Mouse (Mus musculus) spleen, adult 2 months (tissue): ENCODE data around the gene Rbms3. TPM values are rescaled to one million over a fixed set of nuclear protein-coding genes. Genes with fewer than 3 reads are reported as not detected.
A peak's percentile ranks its signal among the peaks of the same experiment; 100 is the strongest.

Source experiments
- DNase-seq, 2 experiments: peaks; one replicate each; pipeline versions ENCODE4 v3.0.0 to v3.0.0-alpha.2; 2012 to 2021; ENCODE audit warnings: low spot score in 2 of 2, low read depth in 1 of 2
- H3K27ac ChIP-seq: fragments of 200-500 bp; 2 replicates; pipeline ENCODE4 v1.5.1; 2012; ENCODE audit warnings: low read length, inconsistent platforms; ENCODE audit not compliant: insufficient read depth
- H3K27me3 ChIP-seq: fragments of 200-500 bp; 2 replicates; pipeline ENCODE4 v1.6.1; 2012; ENCODE audit warnings: mild to moderate bottlenecking, moderate library complexity, low read length, inconsistent platforms; ENCODE audit not compliant: control insufficient read depth, insufficient read depth
- H3K36me3 ChIP-seq: fragments of 200-500 bp; 2 replicates; pipeline ENCODE4 v1.6.1; 2012; ENCODE audit warnings: mild to moderate bottlenecking, low read length, inconsistent platforms; ENCODE audit not compliant: control insufficient read depth, insufficient read depth
- H3K4me1 ChIP-seq: fragments of 200-500 bp; 2 replicates; pipeline ENCODE4 v1.6.1; 2011; ENCODE audit warnings: inconsistent platforms; ENCODE audit not compliant: control insufficient read depth, insufficient read depth, insufficient read length
- H3K4me3 ChIP-seq: fragments of 200-500 bp; 2 replicates; pipeline ENCODE4 v1.5.1; 2011; ENCODE audit warnings: mild to moderate bottlenecking, inconsistent platforms; ENCODE audit not compliant: insufficient read depth, insufficient read length; ENCODE audit errors: extremely low read depth
- CTCF ChIP-seq: fragments of 200-500 bp; IDR thresholded peaks from 2 replicates; pipeline ENCODE4 v1.5.1; 2011; ENCODE audit warnings: mild to moderate bottlenecking, inconsistent platforms; ENCODE audit not compliant: insufficient read depth, insufficient read length, insufficient replicate concordance; ENCODE audit errors: extremely low read depth
- POLR2A ChIP-seq: fragments of 200-500 bp; IDR thresholded peaks from 2 replicates; pipeline ENCODE4 v1.6.1; 2011; ENCODE audit warnings: low read depth, low read length, inconsistent platforms
- WGBS: fragments of 180-500 bp; shearing (Covaris S2); methylation state at CpG from one replicate; pipeline ENCODE4 v1.1.7; 2018; 5-methylcytosine and 5-hydroxymethylcytosine counted together
- polyA plus RNA-seq: library from polyadenylated mRNA; depleted of rRNA; stranded (reverse); fragments of >200 nt; gene quantifications from 2 replicates; pipeline ENCODE4 v1.2.3, GENCODE M21; 2012

The Rbms3 gene
- polyA plus RNA-seq, 1 experiment: 6.8 TPM

DNA sequence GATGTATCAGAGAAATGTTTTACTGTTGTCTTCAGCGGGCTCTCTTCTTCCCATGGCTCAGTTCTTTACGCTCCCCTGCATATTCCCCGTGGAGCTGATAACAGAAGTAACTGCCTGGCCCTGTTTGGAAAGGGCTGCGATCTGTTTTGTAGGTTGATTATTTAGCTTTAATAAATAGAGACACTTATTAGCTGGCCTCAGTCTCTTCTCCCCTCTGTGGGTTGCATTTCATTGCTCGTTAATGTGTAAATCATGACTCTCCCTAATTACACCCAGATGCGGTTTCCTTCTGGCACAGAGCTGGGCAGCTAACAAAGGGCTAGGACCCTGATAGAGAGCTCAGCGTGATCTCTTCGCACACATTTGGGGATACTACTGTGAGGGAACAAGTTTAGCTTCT is 1073.1 kb downstream of the Rbms3 start:
- H3K27ac ChIP-seq: no peak overlapping the region
- no peaks in the 10 kb centered on the region for H3K36me3 ChIP-seq
- H3K4me1 ChIP-seq: no peaks in the 10 kb centered on the region
- H3K4me3 ChIP-seq: no peak overlapping the region
- DNase-seq: no peak
- no peaks in the 10 kb centered on the region for H3K27me3 ChIP-seq
- TF ChIP-seq CTCF: no peak
- TF ChIP-seq POLR2A: no peak
- 85% methylated on average over 8 of the region's 8 CpGs for WGBS

DNA sequence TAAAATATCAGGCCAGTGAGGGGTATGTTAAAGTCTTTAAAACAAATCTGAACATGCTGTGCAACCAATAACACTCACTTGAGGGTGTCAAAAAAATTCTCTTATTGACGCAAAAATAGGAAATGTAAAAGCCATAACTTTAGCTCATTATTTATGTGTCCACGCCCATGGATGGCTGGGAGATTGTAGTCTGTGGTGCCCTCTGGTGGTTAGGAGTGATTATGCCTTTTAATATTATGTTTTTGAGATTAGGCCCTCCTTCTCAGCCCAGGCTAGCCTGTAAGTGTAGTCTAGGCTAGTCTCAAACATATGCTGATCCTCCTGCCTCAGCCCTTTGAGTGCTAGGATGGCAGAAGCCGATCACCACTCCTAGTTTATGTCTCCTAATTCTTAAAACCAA is 1076.5 kb downstream of the Rbms3 start:
- no peaks in the 10 kb centered on the region for H3K27me3 ChIP-seq
- H3K36me3 ChIP-seq: no peaks in the 10 kb centered on the region
- 63% methylated on average over 3 of the region's 3 CpGs for WGBS
- no peaks in the 10 kb centered on the region for H3K4me1 ChIP-seq
- H3K27ac ChIP-seq: no peak overlapping the region
- DNase-seq: no peak
- TF ChIP-seq POLR2A (no peak), CTCF (no peak)
- H3K4me3 ChIP-seq: no peak overlapping the region

DNA sequence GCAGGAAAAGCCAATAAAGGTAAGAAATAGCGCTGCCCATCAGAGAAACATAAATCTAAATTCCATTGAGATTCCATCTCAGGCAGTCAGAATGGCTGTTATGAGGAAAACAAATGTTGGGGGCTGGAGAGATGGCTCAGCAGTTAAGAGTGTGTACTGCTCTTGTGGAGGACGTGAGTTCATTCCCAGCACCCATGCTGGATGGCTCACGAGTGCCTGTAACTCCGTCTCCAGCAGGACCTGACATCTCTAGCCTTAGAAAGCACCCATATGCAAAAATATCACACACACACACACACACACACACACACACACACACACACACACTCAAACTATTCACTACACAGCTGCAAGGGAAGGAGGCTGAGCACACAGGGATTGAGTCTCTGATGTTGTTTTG is 1083.6 kb downstream of the Rbms3 start:
- 93% methylated on average over 4 of the region's 4 CpGs for WGBS
- TF ChIP-seq POLR2A (no peak), CTCF (no peak)
- no peak overlapping the region for H3K4me3 ChIP-seq
- no peak for DNase-seq
- no peaks in the 10 kb centered on the region for H3K27me3 ChIP-seq
- no peaks in the 10 kb centered on the region for H3K36me3 ChIP-seq
- no peaks in the 10 kb centered on the region for H3K4me1 ChIP-seq
- H3K27ac ChIP-seq: no peak overlapping the region

DNA sequence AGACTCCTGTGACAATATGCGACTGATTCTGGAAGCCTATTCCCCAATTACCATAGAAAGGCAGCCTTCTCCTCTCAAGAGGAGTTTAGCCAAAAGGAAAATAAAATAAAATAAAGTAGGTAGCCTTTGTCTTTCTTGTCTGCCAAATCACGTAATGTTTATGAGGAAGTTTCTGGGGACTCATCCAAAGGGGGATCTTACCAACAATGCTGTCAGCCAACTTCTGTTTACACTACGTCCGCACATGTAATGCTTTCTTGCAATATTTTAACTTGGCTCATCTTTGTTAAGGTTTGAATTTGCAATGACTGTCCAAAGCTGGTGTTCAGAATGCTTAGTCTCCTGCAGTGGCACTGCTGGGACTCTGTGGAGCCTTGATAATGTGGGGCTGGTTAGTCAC is 1086.9 kb downstream of the Rbms3 start:
- 85% methylated on average over 4 of the region's 4 CpGs for WGBS
- Histone ChIP-seq H3K36me3 (no peaks in the 10 kb centered on the region), H3K27ac (no peak overlapping the region), H3K4me3 (no peak overlapping the region), H3K4me1 (no peaks in the 10 kb centered on the region), H3K27me3 (no peaks in the 10 kb centered on the region)
- TF ChIP-seq POLR2A (no peak), CTCF (no peak)
- no peak for DNase-seq

DNA sequence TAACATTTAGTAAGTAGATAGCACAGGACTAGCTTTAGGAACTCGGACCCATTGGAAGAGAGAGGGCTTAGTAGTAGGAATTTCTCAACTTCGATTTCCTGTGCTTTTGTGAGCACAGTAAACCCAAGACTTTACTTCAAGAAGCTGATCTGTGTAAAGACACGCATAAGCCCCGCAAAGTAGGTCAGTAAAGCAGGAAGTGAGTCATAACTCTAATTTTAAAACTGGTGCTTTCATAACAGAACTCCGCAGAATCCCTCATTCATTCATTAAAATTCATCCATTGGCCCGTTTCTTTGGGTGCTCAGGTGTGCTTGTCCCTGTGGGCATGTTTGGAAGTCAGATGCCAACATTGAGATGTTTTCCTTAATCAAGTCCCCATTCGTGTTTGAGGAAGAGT is 1087.7 kb downstream of the Rbms3 start:
- no peak overlapping the region for H3K4me3 ChIP-seq
- no peak for DNase-seq
- WGBS: 44% methylated on average over 7 of the region's 7 CpGs
- no peaks in the 10 kb centered on the region for H3K36me3 ChIP-seq
- TF ChIP-seq POLR2A (no peak), CTCF (no peak)
- H3K27ac ChIP-seq: no peak overlapping the region
- no peaks in the 10 kb centered on the region for H3K4me1 ChIP-seq
- H3K27me3 ChIP-seq: no peaks in the 10 kb centered on the region

DNA sequence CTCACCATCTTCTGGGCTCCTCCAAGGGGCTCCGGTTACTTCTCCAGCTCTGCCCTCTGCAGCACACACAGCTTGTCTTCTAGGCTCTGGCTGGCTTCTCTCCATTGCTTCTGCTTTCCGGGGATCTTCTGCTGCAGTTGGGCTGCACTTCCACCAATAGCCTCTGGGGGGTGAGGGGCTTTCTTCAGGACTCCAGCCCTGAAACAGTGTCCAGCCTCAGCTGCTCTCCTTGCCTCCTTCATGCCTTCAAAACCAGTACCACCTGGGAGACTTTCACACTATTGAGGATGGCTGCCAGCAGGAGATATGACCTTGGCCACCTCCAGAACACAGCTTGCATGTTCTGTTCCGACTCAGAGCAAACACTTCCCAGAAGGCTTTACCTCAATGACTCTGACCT is 1094.0 kb downstream of the Rbms3 start:
- H3K27ac ChIP-seq: no peak overlapping the region
- H3K4me3 ChIP-seq: no peak overlapping the region
- peak in 1 of 2 experiments; percentile 4 for DNase-seq
- no peaks in the 10 kb centered on the region for H3K27me3 ChIP-seq
- H3K36me3 ChIP-seq: no peaks in the 10 kb centered on the region
- WGBS: 61% methylated on average over 3 of the region's 3 CpGs
- TF ChIP-seq CTCF: peak; percentile 10; the same call in 1 of the 2 replicates
- no peak for TF ChIP-seq POLR2A
- H3K4me1 ChIP-seq: no peaks in the 10 kb centered on the region

DNA sequence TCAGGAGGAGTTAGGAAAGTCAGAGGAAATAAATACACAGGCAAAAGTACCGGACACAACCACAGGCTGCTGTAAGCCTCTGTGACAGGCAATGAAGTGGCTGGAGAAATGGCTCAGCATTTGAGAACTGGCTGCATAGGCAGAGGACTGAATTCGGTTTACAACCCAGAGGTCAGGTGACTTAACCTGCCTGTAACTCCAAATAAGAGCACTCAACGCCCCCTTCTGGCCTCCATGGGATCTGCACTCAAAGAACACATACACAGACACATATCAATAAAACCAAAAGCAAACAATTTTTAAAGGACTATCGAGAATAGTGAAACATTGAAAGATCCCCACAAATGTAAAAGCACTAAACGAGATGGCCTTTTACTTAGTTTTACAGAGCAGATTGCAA is 1096.3 kb downstream of the Rbms3 start:
- TF ChIP-seq CTCF: no peak
- TF ChIP-seq POLR2A: no peak

DNA sequence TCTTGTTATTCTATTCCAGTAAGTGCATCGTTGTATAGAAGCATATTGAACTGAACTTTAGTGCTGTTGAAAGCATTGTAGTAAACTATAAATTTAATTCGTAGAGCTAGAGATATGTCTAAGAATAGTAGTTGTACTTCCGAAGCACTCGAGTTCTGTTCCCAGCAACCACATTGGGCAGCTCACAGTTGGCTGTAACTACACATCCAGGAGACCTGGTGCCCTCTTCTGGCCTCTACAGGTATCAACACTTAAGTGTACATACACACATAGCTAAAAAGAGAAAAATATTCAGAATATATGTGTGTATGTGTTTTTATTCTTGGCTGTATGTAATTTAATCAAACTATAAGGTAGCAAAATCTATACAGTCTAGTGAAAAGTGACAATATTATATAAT is 1098.6 kb downstream of the Rbms3 start:
- Histone ChIP-seq H3K36me3 (no peaks in the 10 kb centered on the region), H3K27ac (no peak overlapping the region), H3K27me3 (no peaks in the 10 kb centered on the region), H3K4me1 (no peaks in the 10 kb centered on the region), H3K4me3 (no peak overlapping the region)
- 89% methylated on average over 4 of the region's 4 CpGs for WGBS
- TF ChIP-seq POLR2A (no peak), CTCF (no peak)
- DNase-seq: no peak

More for the DNA sequence above, 1096.3 kb downstream of the Rbms3 start:
- no peaks in the 10 kb centered on the region for H3K4me1 ChIP-seq
- H3K36me3 ChIP-seq: no peaks in the 10 kb centered on the region
- 84% methylated on average over 5 of the region's 5 CpGs for WGBS
- no peak for DNase-seq
- no peak overlapping the region for H3K4me3 ChIP-seq
- H3K27me3 ChIP-seq: no peaks in the 10 kb centered on the region
- H3K27ac ChIP-seq: no peak overlapping the region
